Mouse (Mus musculus) neutrophil, adult 59 days (primary cell): ENCODE data around the gene Ube2n. TPM values are rescaled to one million over a fixed set of nuclear protein-coding genes. Genes with fewer than 3 reads are reported as not detected.

ENCODE experiments used
- total RNA-seq, 2 experiments: library from RNA; stranded (reverse); gene quantifications; 1 replicate in 1 of 2; 2 replicates in 1 of 2; pipeline ENCODE4 v1.2.4; 2023

The Ube2n gene
- total RNA-seq, result 10 to 100 TPM; 74.8 to 78.7 TPM

GRCm38 (mm10) chr10:95514656-95515292, at the start of gene Ube2n:
TSS of gene Ube2n (plus strand) at chr10:95515145.

GRCm38 (mm10) chr10:95501463-95502081, 13.4 kb upstream of the Ube2n start, which contains the start of gene Mrpl42:
TSS of gene Mrpl42 (minus strand) at chr10:95501940.

GRCm38 (mm10) chr10:95563851-95564845, 49.2 kb downstream of the Ube2n start, which contains the start of gene Nudt4:
TSS of gene Nudt4 (minus strand) at chr10:95564146.

Other genes with a start within 250 kb of the Ube2n start
- 1 to 10 TPM; 8.1 to 9.2 TPM for gene Cradd, start 191.0 kb upstream of the Ube2n start, total RNA-seq
- 1 to 10 TPM in 1 of 2 experiments, under 1 TPM in 1; 0.97 to 1.2 TPM for gene Socs2, start 98.0 kb upstream of the Ube2n start, total RNA-seq
- gene Mrpl42, start 13.2 kb upstream of the Ube2n start, total RNA-seq, result 10 to 100 TPM; 23.1 to 35.9 TPM
- gene Nudt4, start 49.0 kb downstream of the Ube2n start, total RNA-seq, result 100 to 1,000 TPM; 215 to 240 TPM
- gene Anapc15-ps, start 158.3 kb downstream of the Ube2n start, total RNA-seq, result not detected